Mouse (Mus musculus) embryonic fibroblast, embryonic 13.5 days (primary cell): ENCODE data around the gene Cdkn2aip.

Experiments
- CTCF ChIP-seq: IDR thresholded peaks from 2 replicates; pipeline ENCODE4 v1.5.1; 2011; ENCODE audit warnings: mild to moderate bottlenecking, control low read depth, low read length, moderate library complexity, borderline replicate concordance; ENCODE audit not compliant: insufficient read depth
- POLR2A ChIP-seq: IDR thresholded peaks from 2 replicates; pipeline ENCODE4 v1.6.1; 2011; ENCODE audit warnings: low read depth, mild to moderate bottlenecking, control low read depth, low read length, moderate library complexity

GRCm38 (mm10) chr8:47745848-47746247 is 32.1 kb upstream of the Cdkn2aip start:
- TF ChIP-seq CTCF = no peak
- no peak for TF ChIP-seq POLR2A
